Mouse (Mus musculus): Measurements from ENCODE around the gene Kansl1. TPM values are rescaled to one million over a fixed set of nuclear protein-coding genes. Genes with fewer than 3 reads are reported as not detected.

Gene Kansl1
- polyA plus RNA-seq, 1 experiment from 2014 or later: 33.6 TPM

GRCm38 (mm10) chr11:104442333-104443136 lies 26.1 kb downstream of the Kansl1 start:
- H3K27ac ChIP-seq (replicated peaks; ENCODE audit: low read depth, low read length): peak overlapping the region; percentile 100
- 0 out of 2 replicates have a peak, but pooled peaks cover 3% of the 10 kb centered on the region for H3K4me1 ChIP-seq (ENCODE audit: control insufficient read depth, insufficient read depth, low read length)
- H3K9me3 ChIP-seq (ENCODE audit: control insufficient read depth, low read length): no peaks in the 10 kb centered on the region
- DNase-seq (ENCODE audit: low spot score) (peak; percentile 96), ATAC-seq (ENCODE audit: insufficient number of reproducible peaks, low FRiP score, low TSS enrichment, low read depth) (peak; percentile 87)
- peak overlapping the region; percentile 99 for H3K9ac ChIP-seq (ENCODE audit: low read length)
- peak overlapping the region; percentile 73 for H3K4me3 ChIP-seq (ENCODE audit: low read depth, low read length)
- peak overlapping the region; percentile 67 for H3K4me2 ChIP-seq (ENCODE audit: low read depth, severe bottlenecking)
- under 1% methylated on average over 73 of the region's 82 CpGs for WGBS
- H3K36me3 ChIP-seq (ENCODE audit: control insufficient read depth, insufficient read depth, low read length): no peaks in the 10 kb centered on the region
- no peaks in the 10 kb centered on the region for H3K27me3 ChIP-seq (ENCODE audit: control insufficient read depth, insufficient read depth, low read length)

- ATAC-seq (ENCODE audit: insufficient number of reproducible peaks, low FRiP score, low TSS enrichment, low read depth) (peak; percentile 49), DNase-seq (ENCODE audit: low spot score) (peak; percentile 90)
- peak overlapping the region; percentile 99 for H3K9ac ChIP-seq (ENCODE audit: low read length)
- H3K36me3 ChIP-seq (ENCODE audit: control insufficient read depth, insufficient read depth, low read length): no peaks in the 10 kb centered on the region
- 2% methylated on average over 48 of the region's 92 CpGs for WGBS
- no peaks in the 10 kb centered on the region for H3K27me3 ChIP-seq (ENCODE audit: control insufficient read depth, insufficient read depth, low read length)
- H3K9me3 ChIP-seq (ENCODE audit: control insufficient read depth, low read length): no peaks in the 10 kb centered on the region
- H3K4me1 ChIP-seq (ENCODE audit: control insufficient read depth, insufficient read depth, low read length): 0 out of 2 replicates have a peak, but pooled peaks cover 3% of the 10 kb centered on the region
- peak overlapping the region; percentile 73 for H3K4me3 ChIP-seq (ENCODE audit: low read depth, low read length)
- H3K4me2 ChIP-seq (ENCODE audit: low read depth, severe bottlenecking): peak overlapping the region; percentile 58
- H3K27ac ChIP-seq (replicated peaks; ENCODE audit: low read depth, low read length): peak overlapping the region; percentile 100
Measured at GRCm38 (mm10) chr11:104441475-104442332, 27.0 kb downstream of the Kansl1 start.

DNA sequence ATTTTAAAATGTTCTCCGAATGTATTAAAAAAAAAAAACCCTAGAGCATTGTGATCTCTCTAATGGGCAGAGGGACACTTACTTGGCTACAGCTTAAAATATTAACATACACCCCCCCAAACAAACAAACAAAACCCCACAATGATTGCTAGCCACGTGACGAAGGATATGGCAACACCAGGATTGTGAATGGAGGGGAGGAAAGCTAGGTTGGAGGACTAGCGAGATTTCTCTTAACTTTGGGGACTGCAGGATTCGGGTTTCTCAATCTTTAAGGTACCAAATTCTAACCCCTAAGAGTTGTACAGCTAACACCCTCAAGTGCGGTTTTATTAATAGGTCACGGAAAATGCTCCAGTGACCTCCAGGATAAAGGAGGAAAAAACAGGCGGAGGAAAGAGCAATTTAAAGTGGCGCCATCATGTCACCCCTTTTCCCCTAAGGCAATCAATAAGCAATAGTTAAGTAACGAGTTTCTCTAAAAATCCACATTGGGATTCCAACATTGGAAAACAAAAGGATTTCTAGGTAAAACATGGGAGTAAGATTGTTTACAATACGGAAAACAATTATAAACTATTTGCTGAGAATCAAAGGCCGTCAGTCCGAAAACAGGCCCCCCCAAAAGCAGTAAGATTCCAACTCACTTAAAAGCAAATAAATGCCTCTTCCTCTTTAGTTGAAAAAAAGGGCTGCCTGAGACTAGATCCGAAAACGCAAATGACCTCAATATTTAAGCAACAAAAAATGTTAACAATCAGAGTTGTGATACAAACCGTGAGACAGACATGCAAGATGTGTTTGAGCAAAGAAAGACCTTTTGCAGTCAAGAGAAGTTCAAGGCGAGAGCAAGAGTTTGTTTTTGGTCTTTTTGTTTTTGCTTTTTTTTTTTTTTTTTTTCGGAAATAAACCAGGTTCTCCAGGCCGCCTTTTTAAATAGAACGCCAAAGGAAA lies 27.9 kb downstream of the Kansl1 start:
- Histone ChIP-seq H3K4me2 (ENCODE audit: low read depth, severe bottlenecking) (peak overlapping the region; percentile 58), H3K27ac (replicated peaks; ENCODE audit: low read depth, low read length) (peak overlapping the region; percentile 100), H3K27me3 (ENCODE audit: control insufficient read depth, insufficient read depth, low read length) (no peaks in the 10 kb centered on the region), H3K4me3 (ENCODE audit: low read depth, low read length) (peak overlapping the region; percentile 73), H3K9ac (ENCODE audit: low read length) (peak overlapping the region; percentile 99), H3K9me3 (ENCODE audit: control insufficient read depth, low read length) (no peaks in the 10 kb centered on the region), H3K36me3 (ENCODE audit: control insufficient read depth, insufficient read depth, low read length) (no peaks in the 10 kb centered on the region), H3K4me1 (ENCODE audit: control insufficient read depth, insufficient read depth, low read length) (0 out of 2 replicates have a peak, but pooled peaks cover 3% of the 10 kb centered on the region)
- peak; percentile 32 for DNase-seq (ENCODE audit: low spot score)
- no peak for ATAC-seq (ENCODE audit: insufficient number of reproducible peaks, low FRiP score, low TSS enrichment, low read depth)
- under 1% methylated on average over 20 of the region's 20 CpGs for WGBS

- H3K9ac ChIP-seq (ENCODE audit: low read length): no peak overlapping the region
- H3K4me3 ChIP-seq (ENCODE audit: low read depth, low read length): no peak overlapping the region
- 74% methylated on average over 2 of the region's 2 CpGs for WGBS
- H3K27ac ChIP-seq (replicated peaks; ENCODE audit: low read depth, low read length): no peak overlapping the region
- no peaks in the 10 kb centered on the region for H3K9me3 ChIP-seq (ENCODE audit: control insufficient read depth, low read length)
- DNase-seq (ENCODE audit: low spot score): no peak
- no peak for ATAC-seq (ENCODE audit: insufficient number of reproducible peaks, low FRiP score, low TSS enrichment, low read depth)
- peak overlapping the region; percentile 5; the same call in 1 of the 2 replicates for H3K4me2 ChIP-seq (ENCODE audit: low read depth, severe bottlenecking)
- no peaks in the 10 kb centered on the region for H3K36me3 ChIP-seq (ENCODE audit: control insufficient read depth, insufficient read depth, low read length)
- no peaks in the 10 kb centered on the region for H3K27me3 ChIP-seq (ENCODE audit: control insufficient read depth, insufficient read depth, low read length)
- 0 out of 2 replicates have a peak, but pooled peaks cover 3% of the 10 kb centered on the region for H3K4me1 ChIP-seq (ENCODE audit: control insufficient read depth, insufficient read depth, low read length)
Measured at GRCm38 (mm10) chr11:104439703-104440102, 29.0 kb downstream of the Kansl1 start.

- H3K4me2 ChIP-seq (ENCODE audit: low read depth, severe bottlenecking): no peak overlapping the region
- no peak overlapping the region for H3K27ac ChIP-seq (replicated peaks; ENCODE audit: low read depth, low read length)
- no peak for ATAC-seq (ENCODE audit: insufficient number of reproducible peaks, low FRiP score, low TSS enrichment, low read depth)
- no peaks in the 10 kb centered on the region for H3K36me3 ChIP-seq (ENCODE audit: control insufficient read depth, insufficient read depth, low read length)
- DNase-seq (ENCODE audit: low spot score): no peak
- H3K4me3 ChIP-seq (ENCODE audit: low read depth, low read length): no peak overlapping the region
- no peak overlapping the region for H3K9ac ChIP-seq (ENCODE audit: low read length)
- 0 out of 2 replicates have a peak, but pooled peaks cover 3% of the 10 kb centered on the region for H3K4me1 ChIP-seq (ENCODE audit: control insufficient read depth, insufficient read depth, low read length)
- H3K9me3 ChIP-seq (ENCODE audit: control insufficient read depth, low read length): no peaks in the 10 kb centered on the region
- H3K27me3 ChIP-seq (ENCODE audit: control insufficient read depth, insufficient read depth, low read length): no peaks in the 10 kb centered on the region
Measured at GRCm38 (mm10) chr11:104438450-104438849, 30.2 kb downstream of the Kansl1 start.

GRCm38 (mm10) chr11:104436394-104436954 lies 32.2 kb downstream of the Kansl1 start:
- Histone ChIP-seq H3K27me3 (ENCODE audit: control insufficient read depth, insufficient read depth, low read length) (no peaks in the 10 kb centered on the region), H3K27ac (replicated peaks; ENCODE audit: low read depth, low read length) (no peak overlapping the region), H3K36me3 (ENCODE audit: control insufficient read depth, insufficient read depth, low read length) (no peaks in the 10 kb centered on the region), H3K9ac (ENCODE audit: low read length) (no peak overlapping the region), H3K4me1 (ENCODE audit: control insufficient read depth, insufficient read depth, low read length) (0 out of 2 replicates have a peak, but pooled peaks cover 3% of the 10 kb centered on the region), H3K9me3 (ENCODE audit: control insufficient read depth, low read length) (no peaks in the 10 kb centered on the region), H3K4me2 (ENCODE audit: low read depth, severe bottlenecking) (no peak overlapping the region), H3K4me3 (ENCODE audit: low read depth, low read length) (no peak overlapping the region)
- ATAC-seq (ENCODE audit: insufficient number of reproducible peaks, low FRiP score, low TSS enrichment, low read depth): no peak
- 76% methylated on average over 2 of the region's 2 CpGs for WGBS
- DNase-seq (ENCODE audit: low spot score): no peak

DNA sequence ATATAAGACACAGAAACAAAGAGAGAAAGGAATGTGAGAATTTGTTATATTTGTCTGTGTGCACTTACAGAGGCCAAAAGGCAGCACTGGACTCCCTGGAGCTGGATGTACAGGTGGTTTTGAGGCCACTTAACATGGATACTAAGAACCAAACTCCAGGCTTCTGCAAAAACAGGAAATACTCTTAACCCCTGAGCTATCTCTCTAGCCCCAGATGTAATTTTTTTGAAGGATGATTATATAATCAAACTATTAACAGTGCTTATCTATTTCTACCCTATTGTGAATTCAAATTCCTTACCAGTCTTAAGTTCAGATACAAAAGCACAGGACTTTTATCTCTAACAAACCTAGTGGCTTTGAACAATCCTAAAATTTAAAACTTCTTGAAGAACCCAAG lies 32.9 kb downstream of the Kansl1 start:
- no peaks in the 10 kb centered on the region for H3K36me3 ChIP-seq (ENCODE audit: control insufficient read depth, insufficient read depth, low read length)
- H3K9ac ChIP-seq (ENCODE audit: low read length): no peak overlapping the region
- H3K27me3 ChIP-seq (ENCODE audit: control insufficient read depth, insufficient read depth, low read length): no peaks in the 10 kb centered on the region
- no peak overlapping the region for H3K4me3 ChIP-seq (ENCODE audit: low read depth, low read length)
- H3K27ac ChIP-seq (replicated peaks; ENCODE audit: low read depth, low read length): no peak overlapping the region
- H3K4me1 ChIP-seq (ENCODE audit: control insufficient read depth, insufficient read depth, low read length): 0 out of 2 replicates have a peak, but pooled peaks cover 3% of the 10 kb centered on the region
- DNase-seq (ENCODE audit: low spot score) (no peak), ATAC-seq (ENCODE audit: insufficient number of reproducible peaks, low FRiP score, low TSS enrichment, low read depth) (no peak)
- H3K4me2 ChIP-seq (ENCODE audit: low read depth, severe bottlenecking): no peak overlapping the region
- no peaks in the 10 kb centered on the region for H3K9me3 ChIP-seq (ENCODE audit: control insufficient read depth, low read length)
